Mouse (Mus musculus): ENCODE results near the gene Vgll4. TPM values are rescaled to one million over a fixed set of nuclear protein-coding genes. Genes with fewer than 3 reads are reported as not detected.

The Vgll4 gene
- polyA plus RNA-seq, 1 experiment from 2014 or later, result 74.3 TPM

DNA sequence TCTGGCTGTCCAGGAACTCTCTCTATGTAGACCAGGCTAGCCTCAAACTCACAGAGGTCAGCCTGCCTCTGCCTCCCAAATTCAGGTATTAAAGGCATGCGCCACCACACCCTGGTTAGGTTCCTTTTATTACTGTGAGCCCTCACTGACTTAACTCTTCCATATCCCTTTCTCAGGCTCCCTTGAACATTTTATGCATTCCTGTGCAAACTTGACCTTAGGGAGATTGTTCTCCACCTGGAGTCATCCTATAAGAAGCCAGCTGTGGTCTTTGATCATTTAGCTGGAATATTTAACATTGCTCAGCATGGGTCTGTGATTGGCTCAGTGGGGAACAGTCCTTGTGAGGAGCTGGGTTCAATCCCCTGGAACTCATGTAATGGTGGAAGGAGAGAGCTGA is 4.5 kb upstream of the Vgll4 start:
- Histone ChIP-seq H3K36me3 (no peaks in the 10 kb centered on the region), H3K9me3 (replicated peaks) (peaks cover 4% of the 10 kb centered on the region; the same call in 1 of the 2 replicates), H3K4me2 (no peak overlapping the region), H3K4me3 (no peak overlapping the region), H3K27ac (ENCODE audit: poor library complexity, severe bottlenecking) (no peak overlapping the region), H3K9ac (no peak overlapping the region), H3K27me3 (replicated peaks) (peaks cover 19% of the 10 kb centered on the region), H3K4me1 (replicated peaks) (no peaks in the 10 kb centered on the region)
- 95% methylated on average over 1 of the region's 1 CpGs for WGBS
- ATAC-seq (ENCODE audit: insufficient number of reproducible peaks, low FRiP score), result no peak

GRCm38 (mm10) chr6:114972988-114973387 is 3.2 kb upstream of the Vgll4 start:
- ATAC-seq (ENCODE audit: insufficient number of reproducible peaks, low FRiP score), result no peak
- WGBS, result 57% methylated on average over 1 of the region's 1 CpGs
- Histone ChIP-seq H3K27me3 (replicated peaks) (peaks cover 19% of the 10 kb centered on the region), H3K4me1 (replicated peaks) (no peaks in the 10 kb centered on the region), H3K4me3 (no peak overlapping the region), H3K36me3 (no peaks in the 10 kb centered on the region), H3K9me3 (replicated peaks) (peaks cover 4% of the 10 kb centered on the region; the same call in 1 of the 2 replicates), H3K27ac (ENCODE audit: poor library complexity, severe bottlenecking) (no peak overlapping the region), H3K4me2 (no peak overlapping the region), H3K9ac (no peak overlapping the region)

- Histone ChIP-seq H3K9ac (no peak overlapping the region), H3K4me2 (no peak overlapping the region), H3K9me3 (replicated peaks) (peaks cover 4% of the 10 kb centered on the region; the same call in 1 of the 2 replicates), H3K36me3 (no peaks in the 10 kb centered on the region), H3K27ac (ENCODE audit: poor library complexity, severe bottlenecking) (no peak overlapping the region), H3K4me1 (replicated peaks) (no peaks in the 10 kb centered on the region), H3K27me3 (replicated peaks) (peaks cover 26% of the 10 kb centered on the region), H3K4me3 (no peak overlapping the region)
- 68% methylated on average over 5 of the region's 5 CpGs for WGBS
- no peak for ATAC-seq (ENCODE audit: insufficient number of reproducible peaks, low FRiP score)
Measured at GRCm38 (mm10) chr6:114970895-114971294, 1.1 kb upstream of the Vgll4 start.

GRCm38 (mm10) chr6:114970386-114970785 is 592 bp upstream of the Vgll4 start:
- Histone ChIP-seq H3K36me3 (no peaks in the 10 kb centered on the region), H3K27me3 (replicated peaks) (peaks cover 29% of the 10 kb centered on the region), H3K9ac (no peak overlapping the region), H3K27ac (ENCODE audit: poor library complexity, severe bottlenecking) (no peak overlapping the region), H3K4me1 (replicated peaks) (no peaks in the 10 kb centered on the region), H3K4me3 (no peak overlapping the region), H3K4me2 (peak overlapping the region; percentile 93; the same call in 1 of the 2 replicates), H3K9me3 (replicated peaks) (peaks cover 4% of the 10 kb centered on the region; the same call in 1 of the 2 replicates)
- ATAC-seq (ENCODE audit: insufficient number of reproducible peaks, low FRiP score), result no peak
- 35% methylated on average over 6 of the region's 6 CpGs for WGBS

DNA sequence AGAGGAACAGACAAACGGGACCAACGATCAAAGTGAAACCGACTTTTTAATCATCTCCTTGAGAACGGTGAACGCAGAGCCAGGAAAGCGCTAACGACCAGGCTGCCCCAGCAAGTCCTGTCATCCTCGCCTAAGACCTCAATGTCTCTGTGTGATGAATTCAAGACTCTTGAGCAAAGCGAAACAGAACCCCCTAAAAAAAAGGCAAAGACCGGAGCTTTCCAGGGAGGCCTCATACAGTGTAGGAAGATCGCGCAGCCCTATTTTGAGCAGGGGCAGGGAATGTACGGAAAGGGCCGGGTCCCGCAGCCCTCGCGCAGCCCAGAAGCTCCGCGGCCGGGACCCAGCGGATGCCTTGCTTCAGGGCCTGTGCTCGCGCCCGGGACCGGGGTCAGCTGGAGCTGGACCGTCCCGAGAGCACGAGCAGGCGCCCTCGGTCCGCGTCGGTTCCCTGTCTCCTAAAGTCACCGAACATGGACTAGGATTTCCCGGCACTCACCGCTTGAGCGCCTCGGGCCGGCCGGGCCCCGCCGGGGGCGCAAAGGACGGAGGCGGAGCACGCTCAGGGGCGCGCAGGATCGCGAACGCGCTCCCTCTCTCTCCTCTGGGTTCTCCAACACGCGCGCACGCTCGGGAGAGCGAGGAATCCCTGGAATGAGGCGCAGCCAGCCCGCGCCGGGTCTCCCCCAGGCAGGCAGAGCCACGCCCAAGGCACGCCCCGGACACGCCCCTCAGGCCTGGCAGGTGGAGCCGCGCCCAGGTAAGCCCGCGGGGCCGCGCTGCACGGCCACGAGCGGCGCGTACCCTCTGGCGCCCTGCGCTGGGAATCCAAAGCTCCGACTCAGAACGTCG is 1.2 kb downstream of the Vgll4 start:
- WGBS, result under 1% methylated on average over 81 of the region's 82 CpGs
- peak; percentile 81 for ATAC-seq (ENCODE audit: insufficient number of reproducible peaks, low FRiP score)
- Histone ChIP-seq H3K27me3 (replicated peaks) (peaks cover 33% of the 10 kb centered on the region), H3K4me2 (peak overlapping the region; percentile 93), H3K36me3 (no peaks in the 10 kb centered on the region), H3K4me1 (replicated peaks) (no peaks in the 10 kb centered on the region), H3K9me3 (replicated peaks) (peaks cover 4% of the 10 kb centered on the region; the same call in 1 of the 2 replicates), H3K27ac (ENCODE audit: poor library complexity, severe bottlenecking) (peak overlapping the region; percentile 67), H3K4me3 (peak overlapping the region; percentile 82), H3K9ac (peak overlapping the region; percentile 84)

DNA sequence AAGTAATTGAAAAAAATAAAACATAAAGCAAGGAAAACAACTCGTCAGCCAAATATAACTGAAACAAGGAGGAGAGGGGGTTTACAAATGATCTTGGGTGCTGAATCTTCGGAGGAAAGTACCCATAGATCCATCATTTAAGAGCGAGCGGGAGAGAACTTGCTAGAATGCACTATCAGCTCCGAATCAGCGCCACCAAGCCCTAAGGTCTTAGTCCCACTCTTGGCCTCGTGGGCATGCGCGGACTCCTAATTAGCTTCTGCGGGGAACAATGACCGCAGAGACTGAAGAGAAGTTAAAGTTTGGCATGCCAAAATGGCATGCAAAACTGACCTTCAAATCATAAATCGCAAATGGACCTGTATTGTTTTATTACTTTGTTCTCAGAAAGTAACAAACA is 2.2 kb downstream of the Vgll4 start:
- WGBS, result 58% methylated on average over 12 of the region's 12 CpGs

DNA sequence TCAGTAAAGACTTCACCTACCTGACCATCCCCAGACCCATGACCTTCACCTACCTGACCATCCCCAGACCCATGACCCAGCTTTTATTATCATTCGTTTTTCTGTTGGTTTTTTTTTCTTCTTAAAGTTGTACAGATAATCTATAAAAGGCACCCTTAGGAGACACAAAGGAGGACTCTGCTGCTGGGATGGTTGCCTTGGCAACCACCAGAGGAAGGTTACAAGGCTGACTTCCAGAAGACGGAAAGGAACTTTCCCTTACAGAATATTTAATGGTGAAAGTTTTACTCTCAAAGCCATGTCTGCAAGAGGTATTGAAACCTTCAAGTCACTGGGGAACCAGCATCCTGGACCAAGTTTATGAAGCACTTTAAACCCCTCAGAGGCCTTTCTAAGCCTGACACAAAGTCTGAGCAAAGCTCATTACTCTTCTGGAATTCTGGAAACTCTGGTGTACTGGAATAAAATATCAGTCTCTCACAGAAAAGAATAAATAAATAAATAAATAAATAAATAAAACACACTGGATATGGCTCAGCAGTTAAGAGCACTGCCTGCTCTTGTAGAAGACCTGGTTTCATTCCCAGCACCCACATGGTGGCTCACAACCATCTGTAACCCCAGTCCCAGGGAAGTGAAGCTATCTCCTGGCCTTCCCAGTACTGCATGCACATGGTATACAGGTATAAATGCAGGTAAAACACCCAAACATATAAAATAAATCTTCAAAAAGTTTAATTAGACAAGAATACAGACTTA is 3.2 kb downstream of the Vgll4 start:
- Histone ChIP-seq H3K4me3 (no peak overlapping the region), H3K4me1 (replicated peaks) (0 out of 2 replicates have a peak, but pooled peaks cover 1% of the 10 kb centered on the region), H3K9me3 (replicated peaks) (peaks cover 4% of the 10 kb centered on the region; the same call in 1 of the 2 replicates), H3K36me3 (no peaks in the 10 kb centered on the region), H3K27me3 (replicated peaks) (peaks cover 24% of the 10 kb centered on the region), H3K4me2 (no peak overlapping the region), H3K9ac (no peak overlapping the region), H3K27ac (ENCODE audit: poor library complexity, severe bottlenecking) (no peak overlapping the region)
- no peak for ATAC-seq (ENCODE audit: insufficient number of reproducible peaks, low FRiP score)
- WGBS, result 51% methylated on average over 2 of the region's 2 CpGs

More for the DNA sequence above, 2.2 kb downstream of the Vgll4 start:
- Histone ChIP-seq H3K4me1 (replicated peaks) (no peaks in the 10 kb centered on the region), H3K4me3 (no peak overlapping the region), H3K27me3 (replicated peaks) (peaks cover 30% of the 10 kb centered on the region), H3K27ac (ENCODE audit: poor library complexity, severe bottlenecking) (no peak overlapping the region), H3K4me2 (peak overlapping the region; percentile 93; the same call in 1 of the 2 replicates), H3K36me3 (no peaks in the 10 kb centered on the region), H3K9me3 (replicated peaks) (peaks cover 4% of the 10 kb centered on the region; the same call in 1 of the 2 replicates), H3K9ac (no peak overlapping the region)
- no peak for ATAC-seq (ENCODE audit: insufficient number of reproducible peaks, low FRiP score)

DNA sequence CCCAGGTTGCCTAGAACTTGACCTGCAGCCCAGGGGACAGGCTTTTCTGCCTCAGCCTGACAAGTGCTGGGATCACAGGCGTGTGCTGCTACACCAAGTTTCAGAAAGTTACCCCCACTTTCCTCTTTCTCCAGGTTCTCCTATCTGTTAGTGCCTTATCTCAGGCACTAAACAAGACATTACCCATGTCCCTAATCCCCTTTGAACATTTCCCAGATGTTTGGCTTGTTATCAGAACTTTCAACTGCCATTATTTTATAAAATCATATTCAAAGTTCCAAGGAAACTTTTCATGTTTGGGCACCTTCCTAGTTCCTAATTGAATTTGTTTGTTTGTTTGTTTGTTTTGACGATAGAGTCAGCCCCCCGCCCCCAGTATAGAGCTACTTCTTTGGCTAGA is 4.0 kb downstream of the Vgll4 start:
- H3K4me2 ChIP-seq, result no peak overlapping the region
- H3K4me3 ChIP-seq, result no peak overlapping the region
- ATAC-seq (ENCODE audit: insufficient number of reproducible peaks, low FRiP score), result no peak
- H3K9me3 ChIP-seq (replicated peaks), result peaks cover 2% of the 10 kb centered on the region; the same call in 1 of the 2 replicates
- no peak overlapping the region for H3K9ac ChIP-seq
- H3K4me1 ChIP-seq (replicated peaks), result 0 out of 2 replicates have a peak, but pooled peaks cover 5% of the 10 kb centered on the region
- H3K27me3 ChIP-seq (replicated peaks), result peaks cover 21% of the 10 kb centered on the region
- H3K36me3 ChIP-seq, result no peaks in the 10 kb centered on the region
- WGBS, result 58% methylated on average over 3 of the region's 3 CpGs
- no peak overlapping the region for H3K27ac ChIP-seq (ENCODE audit: poor library complexity, severe bottlenecking)

GRCm38 (mm10) chr6:114965396-114965795 is 4.4 kb downstream of the Vgll4 start:
- WGBS, result 60% methylated on average over 8 of the region's 8 CpGs
- H3K27ac ChIP-seq (ENCODE audit: poor library complexity, severe bottlenecking), result no peak overlapping the region
- no peak overlapping the region for H3K9ac ChIP-seq
- H3K36me3 ChIP-seq, result no peaks in the 10 kb centered on the region
- no peak overlapping the region for H3K4me2 ChIP-seq
- no peak for ATAC-seq (ENCODE audit: insufficient number of reproducible peaks, low FRiP score)
- peaks cover 19% of the 10 kb centered on the region for H3K27me3 ChIP-seq (replicated peaks)
- no peak overlapping the region for H3K4me3 ChIP-seq
- 0 out of 2 replicates have a peak, but pooled peaks cover 5% of the 10 kb centered on the region for H3K4me1 ChIP-seq (replicated peaks)
- no peaks in the 10 kb centered on the region for H3K9me3 ChIP-seq (replicated peaks)

DNA sequence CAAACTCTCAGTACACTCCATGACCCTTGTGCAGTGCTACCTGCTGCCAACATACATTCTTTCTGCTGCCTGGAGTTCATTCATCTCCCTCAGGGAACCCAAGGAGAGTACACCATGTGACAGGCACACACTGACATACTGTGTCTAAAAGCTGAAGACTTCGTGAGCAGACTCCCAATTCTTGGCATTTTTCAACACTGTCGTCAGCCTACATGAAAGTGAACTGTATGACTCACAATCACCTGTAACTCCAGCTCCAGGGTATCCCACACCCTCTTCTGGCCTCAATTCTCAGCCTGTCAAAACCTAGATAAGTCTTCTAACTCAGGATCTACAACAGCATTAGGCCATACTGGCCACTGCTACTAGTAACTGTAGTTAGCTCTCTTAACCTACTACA is 5.6 kb downstream of the Vgll4 start:
- no peaks in the 10 kb centered on the region for H3K36me3 ChIP-seq
- H3K4me2 ChIP-seq, result no peak overlapping the region
- peaks cover 16% of the 10 kb centered on the region for H3K27me3 ChIP-seq (replicated peaks)
- no peak for ATAC-seq (ENCODE audit: insufficient number of reproducible peaks, low FRiP score)
- no peak overlapping the region for H3K9ac ChIP-seq
- 0 out of 2 replicates have a peak, but pooled peaks cover 5% of the 10 kb centered on the region for H3K4me1 ChIP-seq (replicated peaks)
- WGBS, result 64% methylated on average over 2 of the region's 2 CpGs
- H3K27ac ChIP-seq (ENCODE audit: poor library complexity, severe bottlenecking), result no peak overlapping the region
- no peak overlapping the region for H3K4me3 ChIP-seq
- H3K9me3 ChIP-seq (replicated peaks), result no peaks in the 10 kb centered on the region

DNA sequence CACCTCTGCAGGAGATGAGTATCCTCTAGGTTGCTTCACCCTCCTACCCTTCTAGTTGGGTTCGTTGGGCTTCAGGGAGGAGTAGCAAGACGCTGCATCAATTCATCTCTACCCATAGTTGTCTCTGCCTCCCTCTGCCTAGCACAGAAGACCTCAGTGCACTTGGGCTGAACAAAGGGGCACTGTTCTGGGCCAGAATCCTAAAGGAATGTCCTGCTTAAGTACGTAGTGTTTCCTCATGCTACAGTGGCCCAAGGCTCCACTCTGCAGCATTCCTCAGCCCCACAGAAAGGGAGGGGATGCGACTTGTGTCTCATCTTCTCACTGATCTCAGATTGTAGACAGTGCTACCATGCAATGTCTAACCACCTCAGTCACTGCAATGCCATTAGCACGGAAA is 6.2 kb downstream of the Vgll4 start:
- Histone ChIP-seq H3K4me3 (no peak overlapping the region), H3K36me3 (no peaks in the 10 kb centered on the region), H3K27me3 (replicated peaks) (peaks cover 16% of the 10 kb centered on the region), H3K9me3 (replicated peaks) (no peaks in the 10 kb centered on the region), H3K27ac (ENCODE audit: poor library complexity, severe bottlenecking) (no peak overlapping the region), H3K9ac (no peak overlapping the region), H3K4me1 (replicated peaks) (0 out of 2 replicates have a peak, but pooled peaks cover 5% of the 10 kb centered on the region), H3K4me2 (no peak overlapping the region)
- 61% methylated on average over 5 of the region's 5 CpGs for WGBS
- ATAC-seq (ENCODE audit: insufficient number of reproducible peaks, low FRiP score), result no peak

All from heart, embryonic 12.5 days (tissue).